Mouse (Mus musculus) heart, adult 2 months (tissue): ENCODE data around the gene Erp44. TPM values are rescaled to one million over a fixed set of nuclear protein-coding genes. Genes with fewer than 3 reads are reported as not detected.

Experiments used
- DNase-seq, 2 experiments: peaks; one replicate each; pipeline ENCODE4 v3.0.0; 2021
- H3K27ac ChIP-seq: fragments of 200-600 bp; 2 replicates; pipeline ENCODE4 v1.8.1; 2022
- H3K27me3 ChIP-seq: fragments of 200-500 bp; 2 replicates; pipeline ENCODE4 v1.6.1; 2012; ENCODE audit warnings: mild to moderate bottlenecking, low read length, inconsistent platforms, mixed read lengths; ENCODE audit not compliant: control insufficient read depth, insufficient read depth
- H3K36me3 ChIP-seq: fragments of 200-500 bp; 2 replicates; pipeline ENCODE4 v1.6.1; 2012; ENCODE audit warnings: low read length, inconsistent platforms; ENCODE audit not compliant: control insufficient read depth, insufficient read depth
- H3K4me1 ChIP-seq: fragments of 200-500 bp; 2 replicates; pipeline ENCODE4 v1.6.1; 2011; ENCODE audit warnings: low read length; ENCODE audit not compliant: control insufficient read depth, insufficient read depth
- H3K4me3 ChIP-seq: fragments of 200-600 bp; 2 replicates; pipeline ENCODE4 v1.8.1; 2022
- H3K79me2 ChIP-seq: fragments of 200-500 bp; replicated peaks from 2 replicates; pipeline ENCODE4 v1.6.1; 2012; ENCODE audit warnings: mild to moderate bottlenecking, inconsistent platforms, low read length, moderate library complexity, mixed read lengths; ENCODE audit not compliant: control insufficient read depth, insufficient read depth
- H3K9ac ChIP-seq: fragments of 200-500 bp; 2 replicates; pipeline ENCODE4 v1.6.1; 2012; ENCODE audit warnings: low read depth, mild to moderate bottlenecking, control low read depth, inconsistent platforms, low read length, mixed read lengths
- CTCF ChIP-seq: fragments of 200-600 bp; IDR thresholded peaks from 2 replicates; pipeline ENCODE4 v1.8.1; 2022; ENCODE audit warnings: antibody characterized with exemption, mild to moderate bottlenecking, moderate library complexity
- EP300 ChIP-seq: fragments of 200-500 bp; IDR thresholded peaks from 2 replicates; pipeline ENCODE4 v1.6.1; 2011; ENCODE audit warnings: low read depth, low read length, control low read depth; ENCODE audit not compliant: insufficient read depth
- POLR2A ChIP-seq: fragments of 200-500 bp; IDR thresholded peaks from 2 replicates; pipeline ENCODE4 v1.6.1; 2011; ENCODE audit warnings: mild to moderate bottlenecking, low read depth, low read length, control low read depth; ENCODE audit not compliant: insufficient read depth
- WGBS: fragments of 180-500 bp; shearing (Covaris S2); methylation state at CpG from one replicate; pipeline ENCODE4 v1.1.7; 2018; 5-methylcytosine and 5-hydroxymethylcytosine counted together
- intact Hi-C: fragments of 180-260 bp; cut with DNase I; formaldehyde crosslinking; loops from one replicate; pipeline ENCODE4 v1.15.1; 2025
- microRNA-seq, 2 experiments: library from miRNA; unstranded; fragments of <30 nt; microRNA quantifications; one replicate each; pipeline ENCODE4 v1.2.0; 2021
- polyA plus RNA-seq: library from polyadenylated mRNA; depleted of rRNA; stranded (reverse); fragments of >200 nt; gene quantifications from 2 replicates; pipeline ENCODE4 v1.2.3, GENCODE M21; 2012; rRNA removed
- total RNA-seq, 2 experiments: library from RNA; stranded (reverse); gene quantifications; 2 replicates each; pipeline ENCODE4 v1.2.3; 2021

The Erp44 gene
- total and polyA plus RNA-seq, 3 experiments, result 10.7 to 30.8 (median 30.1) TPM

- no peak for DNase-seq
- 64% methylated on average over 1 of the region's 1 CpGs for WGBS
- H3K27me3 ChIP-seq, result no peaks in the 10 kb centered on the region
- intact Hi-C loops, result no loop called here
- peaks cover 4% of the 10 kb centered on the region; the same call in 1 of the 2 replicates for H3K36me3 ChIP-seq
- no peak overlapping the region for H3K27ac ChIP-seq
- TF ChIP-seq POLR2A, result no peak
- no peak for TF ChIP-seq CTCF
- TF ChIP-seq EP300, result no peak
- H3K4me3 ChIP-seq, result no peak overlapping the region
- H3K79me2 ChIP-seq, result no peaks in the 10 kb centered on the region
- no peak overlapping the region for H3K9ac ChIP-seq
- peaks cover 3% of the 10 kb centered on the region; the same call in 1 of the 2 replicates for H3K4me1 ChIP-seq
Observed at GRCm38 (mm10) chr4:48155864-48156263, 123.5 kb downstream of the Erp44 start.

GRCm38 (mm10) chr4:48153229-48153628, 126.1 kb downstream of the Erp44 start:
- H3K79me2 ChIP-seq, result no peaks in the 10 kb centered on the region
- no peak overlapping the region for H3K27ac ChIP-seq
- no peaks in the 10 kb centered on the region for H3K27me3 ChIP-seq
- H3K36me3 ChIP-seq, result no peaks in the 10 kb centered on the region
- intact Hi-C loops, result no loop called here
- no peak overlapping the region for H3K9ac ChIP-seq
- no peak for TF ChIP-seq CTCF
- TF ChIP-seq EP300, result no peak
- no peak for TF ChIP-seq POLR2A
- H3K4me1 ChIP-seq, result peaks cover 1% of the 10 kb centered on the region; the same call in 1 of the 2 replicates
- no peak overlapping the region for H3K4me3 ChIP-seq
- no peak for DNase-seq
- 90% methylated on average over 5 of the region's 5 CpGs for WGBS

GRCm38 (mm10) chr4:48149492-48149891, 129.9 kb downstream of the Erp44 start:
- no peaks in the 10 kb centered on the region for H3K79me2 ChIP-seq
- no peak overlapping the region for H3K4me3 ChIP-seq
- 94% methylated on average over 2 of the region's 2 CpGs for WGBS
- H3K9ac ChIP-seq, result no peak overlapping the region
- no peaks in the 10 kb centered on the region for H3K27me3 ChIP-seq
- TF ChIP-seq CTCF (no peak), EP300 (no peak), POLR2A (no peak)
- intact Hi-C loops, result no loop called here
- no peaks in the 10 kb centered on the region for H3K36me3 ChIP-seq
- DNase-seq, result no peak
- H3K27ac ChIP-seq, result no peak overlapping the region
- peaks cover 1% of the 10 kb centered on the region; the same call in 1 of the 2 replicates for H3K4me1 ChIP-seq

Small RNA genes within 50 kb of the gene (microRNA-seq; reads per million reads assigned to microRNA genes)
- 0 reads per million in 2 experiments for gene Mir1958

Other genes with a start within 250 kb of the Erp44 start
- 1 to 10 TPM; 5.3 to 6.7 TPM for gene Nr4a3, start 234.4 kb downstream of the Erp44 start, total RNA-seq
- 0.73 and 1.7 TPM in 2 replicates for gene Nr4a3, start 234.4 kb downstream of the Erp44 start, polyA plus RNA-seq
- gene Stx17, start 154.6 kb downstream of the Erp44 start, total RNA-seq, result 10 to 100 TPM; 25.1 TPM
- gene Stx17, start 154.6 kb downstream of the Erp44 start, polyA plus RNA-seq, result 6.7 and 12.6 TPM in 2 replicates
- 1 to 10 TPM; 2.6 to 2.9 TPM for gene Invs, start 202 bp upstream of the Erp44 start, total RNA-seq
- 1.4 and 2.4 TPM in 2 replicates for gene Invs, start 202 bp upstream of the Erp44 start, polyA plus RNA-seq
- gene Tex10, start 193.9 kb upstream of the Erp44 start, total RNA-seq, result 1 to 10 TPM; 7.9 to 9.0 TPM
- 8.0 and 12.0 TPM in 2 replicates for gene Tex10, start 193.9 kb upstream of the Erp44 start, polyA plus RNA-seq